Mouse (Mus musculus) stomach, postnatal 0 days (tissue): Measurements from ENCODE around the gene Idnk. TPM values are rescaled to one million over a fixed set of nuclear protein-coding genes. Genes with fewer than 3 reads are reported as not detected.

Experiments used
- ATAC-seq: fragments of 200-750 bp; cut with Nextera tagmentation; 2 replicates; pipeline ENCODE4 v1.8.0; 2017; ENCODE audit not compliant: low FRiP score, low TSS enrichment
- DNase-seq: peaks from one replicate; pipeline ENCODE4 v3.0.0-alpha.2; 2016; ENCODE audit warnings: low spot score
- H3K27ac ChIP-seq: fragments of 300-500 bp; sonication (generic); replicated peaks from 2 replicates; pipeline ENCODE4 v1.5.1; 2014; ENCODE audit warnings: mild to moderate bottlenecking, control low read depth
- H3K27me3 ChIP-seq: fragments of 300-500 bp; sonication (generic); 2 replicates; pipeline ENCODE4 v1.6.1; 2014; ENCODE audit warnings: low read length; ENCODE audit not compliant: control insufficient read depth, insufficient read depth
- H3K36me3 ChIP-seq: fragments of 300-500 bp; sonication (generic); 2 replicates; pipeline ENCODE4 v1.6.1; 2014; ENCODE audit warnings: low read length, mixed read lengths; ENCODE audit not compliant: control insufficient read depth, insufficient read depth
- H3K4me1 ChIP-seq: fragments of 300-500 bp; sonication (generic); replicated peaks from 2 replicates; pipeline ENCODE4 v1.6.1; 2014; ENCODE audit warnings: antibody characterized with exemption; ENCODE audit not compliant: control insufficient read depth, insufficient read depth
- H3K4me2 ChIP-seq: fragments of 300-500 bp; sonication (generic); replicated peaks from 2 replicates; pipeline ENCODE4 v1.6.1; 2014; ENCODE audit warnings: low read depth, mild to moderate bottlenecking, control low read depth, moderate library complexity
- H3K4me3 ChIP-seq: fragments of 300-500 bp; sonication (generic); 2 replicates; pipeline ENCODE4 v1.5.1; 2014; ENCODE audit warnings: low read depth, low read length, control low read depth
- H3K9ac ChIP-seq: fragments of 300-500 bp; sonication (generic); 2 replicates; pipeline ENCODE4 v1.6.1; 2014; ENCODE audit warnings: mild to moderate bottlenecking, low read length, control low read depth, mixed read lengths
- H3K9me3 ChIP-seq: fragments of 300-500 bp; sonication (generic); 2 replicates; pipeline ENCODE4 v1.6.1; 2016; ENCODE audit warnings: low read length; ENCODE audit not compliant: control insufficient read depth
- CTCF ChIP-seq: IDR thresholded peaks from 2 replicates; pipeline ENCODE4 v1.5.1; 2016; ENCODE audit warnings: antibody characterized with exemption, low read depth, mild to moderate bottlenecking, moderate library complexity
- EP300 ChIP-seq: optimal IDR thresholded peaks from 2 replicates; pipeline ENCODE3; 2016; ENCODE audit warnings: antibody characterized with exemption
- WGBS: fragments of 180-500 bp; shearing (Covaris S2); extraction: QIAGEN DNeasy Blood & Tissue Kit; methylation state at CpG from one replicate; pipeline ENCODE4 v1.1.7; 2014; 5-methylcytosine and 5-hydroxymethylcytosine counted together
- polyA plus RNA-seq: library from polyadenylated mRNA; unstranded; fragments of >200 nt; fragmentation: Nextera tagmentation; extraction: Ambion mirVana; gene quantifications from 2 replicates; pipeline ENCODE4 v1.2.1, GENCODE M21; 2015

Idnk gene
- polyA plus RNA-seq, 1 experiment from 2014 or later, result 35.0 TPM

- no peaks in the 10 kb centered on the region for H3K27me3 ChIP-seq
- 95% methylated on average over 15 of the region's 15 CpGs for WGBS
Measured at GRCm38 (mm10) chr13:58160761-58161160, 3.3 kb downstream of the Idnk start.

GRCm38 (mm10) chr13:58163343-58163742 lies 5.9 kb downstream of the Idnk start:
- TF ChIP-seq EP300, result no peak
- Histone ChIP-seq H3K36me3 (peaks cover 14% of the 10 kb centered on the region), H3K27me3 (no peaks in the 10 kb centered on the region), H3K4me1 (no peaks in the 10 kb centered on the region), H3K9ac (no peak overlapping the region), H3K27ac (no peak overlapping the region), H3K4me2 (no peak overlapping the region), H3K9me3 (no peaks in the 10 kb centered on the region), H3K4me3 (no peak overlapping the region)
- WGBS, result 97% methylated on average over 12 of the region's 12 CpGs
- ATAC-seq (no peak), DNase-seq (no peak)

More at GRCm38 (mm10) chr13:58160761-58161160, 3.3 kb downstream of the Idnk start:
- DNase-seq (no peak), ATAC-seq (no peak)
- Histone ChIP-seq H3K27ac (no peak overlapping the region), H3K4me2 (no peak overlapping the region), H3K36me3 (peaks cover 14% of the 10 kb centered on the region), H3K9me3 (no peaks in the 10 kb centered on the region), H3K4me3 (no peak overlapping the region), H3K9ac (no peak overlapping the region), H3K4me1 (no peaks in the 10 kb centered on the region)
- TF ChIP-seq CTCF (no peak), EP300 (no peak)

GRCm38 (mm10) chr13:58168119-58168518 lies 10.7 kb downstream of the Idnk start:
- no peaks in the 10 kb centered on the region for H3K27me3 ChIP-seq
- ATAC-seq, result no peak
- no peak for DNase-seq
- no peaks in the 10 kb centered on the region for H3K4me1 ChIP-seq
- no peak overlapping the region for H3K4me2 ChIP-seq
- no peak overlapping the region for H3K4me3 ChIP-seq
- H3K9me3 ChIP-seq, result no peaks in the 10 kb centered on the region
- peaks cover 2% of the 10 kb centered on the region; the same call in 1 of the 2 replicates for H3K36me3 ChIP-seq
- TF ChIP-seq EP300 (no peak), CTCF (no peak)
- no peak overlapping the region for H3K9ac ChIP-seq
- no peak overlapping the region for H3K27ac ChIP-seq

DNA sequence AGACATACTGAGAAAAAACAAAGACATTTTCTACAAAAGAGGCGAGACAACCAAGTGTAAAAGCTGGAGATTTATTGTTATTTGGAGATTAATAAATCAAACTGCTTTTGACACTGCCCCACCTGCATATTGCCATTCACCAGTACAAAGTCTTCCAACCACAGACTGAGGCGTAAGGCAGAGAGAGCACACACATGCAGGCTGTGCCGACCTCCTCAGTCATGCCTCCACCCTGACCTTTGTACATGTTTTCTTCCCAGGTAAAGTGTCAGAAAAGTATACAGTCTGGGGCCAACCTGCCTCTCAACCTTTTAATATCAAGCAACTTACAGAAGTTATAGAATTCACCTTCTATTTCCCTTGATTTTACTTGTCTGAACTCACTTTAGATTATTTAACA lies 18.7 kb downstream of the Idnk start:
- Histone ChIP-seq H3K36me3 (peaks cover 15% of the 10 kb centered on the region), H3K27ac (no peak overlapping the region), H3K27me3 (no peaks in the 10 kb centered on the region), H3K9ac (no peak overlapping the region), H3K9me3 (no peaks in the 10 kb centered on the region), H3K4me1 (no peaks in the 10 kb centered on the region), H3K4me2 (no peak overlapping the region), H3K4me3 (no peak overlapping the region)
- peak; percentile 31 for DNase-seq
- TF ChIP-seq CTCF, result no peak
- TF ChIP-seq EP300, result no peak
- ATAC-seq, result peak; percentile 88; the same call in 1 of the 2 replicates
- 57% methylated on average over 3 of the region's 3 CpGs for WGBS

GRCm38 (mm10) chr13:58177511-58178208 lies 20.2 kb downstream of the Idnk start:
- Histone ChIP-seq H3K4me3 (no peak overlapping the region), H3K27ac (no peak overlapping the region), H3K4me1 (no peaks in the 10 kb centered on the region), H3K36me3 (peaks cover 15% of the 10 kb centered on the region), H3K27me3 (no peaks in the 10 kb centered on the region), H3K9me3 (no peaks in the 10 kb centered on the region), H3K9ac (no peak overlapping the region), H3K4me2 (no peak overlapping the region)
- TF ChIP-seq EP300 (no peak), CTCF (no peak)
- DNase-seq (no peak), ATAC-seq (no peak)
- WGBS, result 90% methylated on average over 9 of the region's 9 CpGs
